Mouse (Mus musculus) forebrain, postnatal 0 days (tissue): Measurements from ENCODE around the gene U2af2. TPM values are rescaled to one million over a fixed set of nuclear protein-coding genes. Genes with fewer than 3 reads are reported as not detected.

Experiments
- ATAC-seq: fragments of 200-750 bp; cut with Nextera tagmentation; 2 replicates; pipeline ENCODE4 v1.8.0; 2017; ENCODE audit warnings: mild to moderate bottlenecking, moderate library complexity
- DNase-seq: peaks from one replicate; pipeline ENCODE4 v3.0.0-alpha.2; 2015
- H3K27ac ChIP-seq: fragments of 300-500 bp; sonication (generic); 2 replicates; pipeline ENCODE4 v1.5.1; 2014; ENCODE audit warnings: low read depth, mild to moderate bottlenecking, antibody characterized with exemption, low read length, moderate library complexity, mixed read lengths
- H3K27me3 ChIP-seq: fragments of 300-500 bp; sonication (generic); 2 replicates; pipeline ENCODE4 v1.6.1; 2014; ENCODE audit warnings: mild to moderate bottlenecking, low read length, mixed read lengths; ENCODE audit not compliant: insufficient read depth
- H3K36me3 ChIP-seq: fragments of 300-500 bp; sonication (generic); 2 replicates; pipeline ENCODE4 v1.6.1; 2014; ENCODE audit warnings: mild to moderate bottlenecking, moderate library complexity; ENCODE audit not compliant: insufficient read depth
- H3K4me1 ChIP-seq: fragments of 300-500 bp; sonication (generic); 2 replicates; pipeline ENCODE4 v1.6.1; 2014; ENCODE audit warnings: antibody characterized with exemption; ENCODE audit not compliant: insufficient read depth
- H3K4me2 ChIP-seq: fragments of 300-500 bp; sonication (generic); 2 replicates; pipeline ENCODE4 v1.6.1; 2014; ENCODE audit warnings: low read depth, mild to moderate bottlenecking, moderate library complexity
- H3K4me3 ChIP-seq: fragments of 300-500 bp; sonication (generic); 2 replicates; pipeline ENCODE4 v1.5.1; 2014; ENCODE audit warnings: low read depth, low read length, mixed read lengths
- H3K9ac ChIP-seq: fragments of 300-500 bp; sonication (generic); 2 replicates; pipeline ENCODE4 v1.6.1; 2014; ENCODE audit warnings: mild to moderate bottlenecking
- H3K9me3 ChIP-seq: fragments of 300-500 bp; sonication (generic); 2 replicates; pipeline ENCODE4 v1.6.1; 2016; ENCODE audit warnings: low read length
- CTCF ChIP-seq: sonication (generic); IDR thresholded peaks from 2 replicates; pipeline ENCODE4 v1.5.1; 2016; ENCODE audit warnings: antibody characterized with exemption, control low read depth, low read depth
- WGBS: fragments of 180-500 bp; shearing (Covaris S2); extraction: QIAGEN DNeasy Blood & Tissue Kit; methylation state at CpG from one replicate; pipeline ENCODE4 v1.1.7; 2014; 5-methylcytosine and 5-hydroxymethylcytosine counted together
- polyA plus RNA-seq: library from polyadenylated mRNA; unstranded; fragments of >200 nt; fragmentation: Nextera tagmentation; extraction: Ambion mirVana; gene quantifications from 2 replicates; pipeline ENCODE4 v1.2.1, GENCODE M21; 2015
- total RNA-seq: library from RNA; depleted of rRNA; stranded (reverse); fragments of >200 nt; gene quantifications from 2 replicates; pipeline ENCODE4 v1.2.3, GENCODE M21; 2014; rRNA removed

Gene U2af2
- total RNA-seq (179 and 184 TPM in 2 replicates), polyA plus RNA-seq (92.7 and 101 TPM in 2 replicates)

DNA sequence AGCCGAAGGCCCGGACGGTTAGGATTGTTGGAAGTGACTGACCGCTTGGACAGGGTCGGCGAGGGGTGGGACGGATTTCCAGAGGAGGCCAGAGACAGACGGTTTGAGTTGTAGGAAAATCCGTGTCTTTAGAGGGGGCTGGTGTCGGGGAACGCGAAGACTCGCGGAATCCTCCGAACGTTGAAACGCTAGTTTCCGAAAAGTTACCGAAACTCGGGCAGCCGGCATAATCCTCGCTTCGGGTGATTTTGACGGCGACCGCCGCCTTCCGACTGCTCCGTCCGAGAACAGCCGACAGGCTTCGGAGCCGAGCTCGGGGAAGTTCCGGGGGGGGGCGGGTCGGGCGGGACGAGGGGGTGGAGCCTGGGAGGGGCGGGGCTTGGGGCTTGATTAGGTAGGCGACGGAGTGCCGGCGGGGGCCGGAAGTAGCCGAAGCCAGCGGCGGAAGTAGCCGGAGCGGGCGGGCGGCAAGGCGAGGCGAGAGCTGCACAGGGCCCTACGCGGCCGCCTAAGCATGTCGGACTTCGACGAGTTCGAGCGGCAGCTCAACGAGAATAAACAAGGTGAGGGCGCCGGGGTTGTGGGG is at the start of gene U2af2:
U2af2 (plus strand) TSS at position 370 of the 586 bp plus-strand sequence.
- ATAC-seq (peak; percentile 69), DNase-seq (peak; percentile 95)
- under 1% methylated on average over 63 of the region's 65 CpGs for WGBS
- Histone ChIP-seq H3K9ac (peak within 1 kb of the TSS; percentile 78), H3K27me3 (no peaks in the 10 kb centered on the region), H3K4me1 (peaks cover 28% of the 10 kb centered on the region), H3K4me3 (peak within 1 kb of the TSS; percentile 78), H3K4me2 (peak within 1 kb of the TSS; percentile 71), H3K9me3 (no peaks in the 10 kb centered on the region), H3K27ac (peak within 1 kb of the TSS; percentile 98), H3K36me3 (peaks cover 3% of the 10 kb centered on the region; the same call in 1 of the 2 replicates)
- no peak for TF ChIP-seq CTCF

DNA sequence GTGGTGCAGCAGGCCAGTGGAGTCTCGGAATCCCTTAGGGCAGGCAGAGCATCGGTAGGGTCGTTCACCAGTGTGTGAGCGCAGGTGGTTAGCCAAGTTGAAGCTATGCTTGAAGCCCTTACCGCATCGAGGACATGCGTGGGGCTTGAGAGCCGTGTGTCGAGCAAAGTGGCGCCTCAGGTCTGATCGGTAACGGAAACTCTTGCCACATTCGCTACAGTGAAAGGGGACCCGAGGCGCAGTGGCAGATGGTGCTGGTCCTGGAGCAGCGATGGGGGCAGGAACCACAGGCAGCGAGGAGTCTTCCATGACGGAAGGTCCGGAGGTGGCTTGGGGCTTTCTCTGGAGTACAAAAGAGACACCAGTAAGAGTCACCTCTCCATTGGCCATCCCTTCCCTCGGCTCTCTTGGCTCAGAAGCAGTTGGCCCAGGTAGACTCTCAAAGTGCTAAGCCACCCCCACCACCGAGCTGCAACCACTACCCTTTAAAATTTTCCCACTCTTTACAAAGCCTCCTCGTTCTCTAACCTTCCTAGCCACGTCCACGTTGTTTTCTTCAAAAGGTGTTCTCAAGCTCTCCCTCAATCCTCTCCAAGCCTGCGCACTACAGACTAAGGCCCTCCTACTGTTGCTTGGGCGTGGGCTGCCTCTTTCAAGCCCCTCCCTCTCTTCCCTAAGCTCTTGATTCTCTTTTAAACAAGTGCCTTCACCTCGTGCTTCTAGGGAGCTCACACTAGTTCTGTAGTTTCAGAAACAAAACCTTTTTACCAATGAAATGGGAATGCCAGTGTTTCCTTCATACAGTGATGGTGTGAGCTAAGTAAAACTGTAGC is 49.0 kb upstream of the U2af2 start:
- no peak for DNase-seq
- ATAC-seq = no peak
- H3K9ac ChIP-seq = no peak overlapping the region
- WGBS = 90% methylated on average over 27 of the region's 27 CpGs
- H3K27ac ChIP-seq = no peak overlapping the region
- H3K4me1 ChIP-seq = peaks cover 5% of the 10 kb centered on the region; the same call in 1 of the 2 replicates
- no peak overlapping the region for H3K4me2 ChIP-seq
- H3K36me3 ChIP-seq = peaks cover 46% of the 10 kb centered on the region
- no peak for TF ChIP-seq CTCF
- H3K9me3 ChIP-seq = no peaks in the 10 kb centered on the region
- H3K27me3 ChIP-seq = no peaks in the 10 kb centered on the region
- H3K4me3 ChIP-seq = no peak overlapping the region

DNA sequence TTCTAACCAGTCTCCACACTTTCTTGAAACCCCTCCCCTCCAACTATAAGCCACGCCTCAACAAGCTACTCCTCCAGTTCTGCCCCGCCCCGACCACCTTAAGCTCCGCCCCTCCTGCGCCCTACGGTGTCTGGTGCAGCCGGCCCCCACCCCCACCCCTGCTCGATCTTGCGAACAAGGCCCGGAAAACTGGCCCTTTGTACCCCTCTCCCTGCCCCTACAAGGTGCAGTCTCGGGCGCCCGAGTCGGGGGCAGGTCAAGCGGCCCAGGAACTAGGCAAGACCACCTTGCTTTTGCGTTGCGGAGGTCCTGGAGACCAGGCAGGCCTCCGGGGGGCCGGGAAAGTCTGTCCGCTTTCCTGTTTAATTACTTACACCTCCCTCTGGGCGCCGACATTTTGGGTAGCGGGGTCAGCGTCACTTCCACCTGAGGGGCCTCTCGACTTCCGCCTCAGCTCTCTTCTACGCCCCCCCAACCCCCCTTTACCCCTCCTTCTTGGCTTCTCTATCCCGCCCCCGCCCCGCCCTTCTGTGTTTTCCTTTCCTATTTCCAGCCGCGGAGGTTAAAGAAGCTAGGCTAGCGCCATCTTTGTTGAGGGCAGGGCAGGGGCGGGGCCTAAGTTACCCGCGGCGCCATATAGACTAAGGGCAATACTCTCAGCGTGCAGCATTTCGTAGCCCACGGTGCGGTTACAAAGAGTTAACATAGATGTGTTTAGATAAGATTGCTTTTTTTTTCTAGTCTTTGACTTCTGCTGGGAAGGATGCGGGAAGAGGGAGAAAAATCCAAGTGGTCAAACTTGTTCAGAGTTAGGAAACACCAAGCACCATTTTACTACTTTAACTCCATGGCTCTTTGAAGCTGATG is 47.5 kb upstream of the U2af2 start, which contains the start of the genes Zfp524 and Fiz1:
Zfp524 (plus strand) TSS at position 165 of the 867 bp plus-strand sequence.
Fiz1 (minus strand) TSS at position 447 of the 867 bp plus-strand sequence.
- peak; percentile 99 for DNase-seq
- peaks cover 30% of the 10 kb centered on the region for H3K36me3 ChIP-seq
- H3K27ac ChIP-seq = peak within 1 kb of the TSS; percentile 99
- H3K4me2 ChIP-seq = peak within 1 kb of the TSS; percentile 71
- ATAC-seq = peak; percentile 83
- WGBS = 2% methylated on average over 42 of the region's 42 CpGs
- peak within 1 kb of the TSS; percentile 77 for H3K4me3 ChIP-seq
- peak within 1 kb of the TSS; percentile 79 for H3K9ac ChIP-seq
- TF ChIP-seq CTCF = no peak
- H3K4me1 ChIP-seq = peaks cover 5% of the 10 kb centered on the region; the same call in 1 of the 2 replicates
- H3K27me3 ChIP-seq = no peaks in the 10 kb centered on the region
- no peaks in the 10 kb centered on the region for H3K9me3 ChIP-seq

DNA sequence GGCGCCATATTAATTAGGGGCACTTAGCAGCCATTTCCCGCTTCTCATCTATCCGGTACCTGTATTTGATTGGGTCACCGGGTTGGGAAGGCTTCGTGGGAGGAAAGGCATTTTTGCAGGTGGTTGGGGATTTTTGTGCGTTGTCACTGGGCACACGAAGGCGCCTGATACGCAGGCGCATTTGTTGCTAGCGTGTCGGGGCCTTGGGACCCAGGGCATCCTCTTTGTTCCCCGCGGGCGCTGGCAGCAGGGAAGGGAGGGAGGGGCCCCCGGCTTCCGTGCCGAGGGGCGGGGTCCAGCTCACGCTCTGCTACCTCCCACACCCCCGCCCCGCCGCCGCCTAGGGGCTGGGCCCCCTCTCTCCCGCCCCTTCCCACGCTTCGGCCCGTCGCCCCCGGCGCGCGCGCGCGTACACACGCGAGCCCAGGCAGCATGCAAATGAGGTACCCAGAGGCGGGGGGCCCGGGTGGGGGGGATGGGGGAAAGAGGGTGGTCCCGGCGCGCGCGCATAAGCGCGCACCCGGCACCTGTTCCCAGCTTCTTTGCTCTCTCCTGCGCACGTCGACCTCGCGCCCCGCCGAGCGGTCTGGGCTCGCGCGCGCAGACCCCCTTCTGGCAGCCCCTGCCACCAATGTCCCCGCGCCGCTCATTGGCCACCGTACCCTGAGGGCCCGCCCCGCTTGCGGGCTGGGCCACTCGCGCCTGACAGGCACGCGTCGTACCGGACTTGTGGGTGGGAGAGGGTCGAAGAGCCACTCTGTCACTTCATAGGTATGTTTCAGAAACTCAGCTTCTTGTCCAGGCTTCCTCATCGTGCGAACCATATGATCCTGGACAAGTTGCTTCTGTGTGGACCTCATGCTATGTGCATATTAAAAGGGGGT is 46.6 kb upstream of the U2af2 start, which contains the start of gene Gm44973:
Gm44973 (plus strand) TSS at position 379 of the 884 bp plus-strand sequence.
- no peaks in the 10 kb centered on the region for H3K27me3 ChIP-seq
- H3K4me1 ChIP-seq = peaks cover 5% of the 10 kb centered on the region; the same call in 1 of the 2 replicates
- H3K4me3 ChIP-seq = peak within 1 kb of the TSS; percentile 77
- H3K9me3 ChIP-seq = no peaks in the 10 kb centered on the region
- no peak for TF ChIP-seq CTCF
- WGBS = 2% methylated on average over 61 of the region's 76 CpGs
- H3K4me2 ChIP-seq = peak within 1 kb of the TSS; percentile 71
- peaks cover 22% of the 10 kb centered on the region for H3K36me3 ChIP-seq
- ATAC-seq = peak; percentile 81
- H3K9ac ChIP-seq = peak within 1 kb of the TSS; percentile 79
- peak; percentile 98 for DNase-seq
- H3K27ac ChIP-seq = peak within 1 kb of the TSS; percentile 99

DNA sequence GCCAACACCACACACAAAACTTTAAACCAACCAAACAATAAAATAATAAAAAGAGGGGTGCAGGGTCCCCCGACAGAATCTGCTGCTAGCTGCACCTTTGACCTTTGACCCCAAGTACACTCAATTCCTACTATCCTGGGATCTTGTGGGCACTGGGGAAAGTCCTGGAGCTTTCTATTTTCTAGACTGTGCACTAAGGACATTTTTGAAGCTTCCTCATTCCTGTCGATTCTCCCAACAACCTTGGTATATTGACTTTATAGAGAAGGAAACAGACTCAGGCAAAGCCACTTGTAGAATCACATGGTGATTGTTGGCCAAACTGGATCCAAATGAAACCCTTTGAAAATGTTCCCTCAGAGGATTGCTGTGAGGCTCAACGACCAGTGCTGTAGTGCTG is 45.9 kb upstream of the U2af2 start:
- 58% methylated on average over 3 of the region's 3 CpGs for WGBS
- Histone ChIP-seq H3K27ac (peak overlapping the region; percentile 99), H3K4me1 (peaks cover 7% of the 10 kb centered on the region), H3K9ac (peak overlapping the region; percentile 76), H3K4me3 (peak overlapping the region; percentile 77), H3K36me3 (peaks cover 15% of the 10 kb centered on the region), H3K4me2 (peak overlapping the region; percentile 71), H3K27me3 (no peaks in the 10 kb centered on the region), H3K9me3 (no peaks in the 10 kb centered on the region)
- ATAC-seq = no peak
- no peak for TF ChIP-seq CTCF
- DNase-seq = no peak
